Mouse (Mus musculus): Measurements from ENCODE around the gene Utp3. TPM values are rescaled to one million over a fixed set of nuclear protein-coding genes. Genes with fewer than 3 reads are reported as not detected.

Gene Utp3
- polyA plus RNA-seq, 1 experiment from 2014 or later: 69.9 TPM

DNA sequence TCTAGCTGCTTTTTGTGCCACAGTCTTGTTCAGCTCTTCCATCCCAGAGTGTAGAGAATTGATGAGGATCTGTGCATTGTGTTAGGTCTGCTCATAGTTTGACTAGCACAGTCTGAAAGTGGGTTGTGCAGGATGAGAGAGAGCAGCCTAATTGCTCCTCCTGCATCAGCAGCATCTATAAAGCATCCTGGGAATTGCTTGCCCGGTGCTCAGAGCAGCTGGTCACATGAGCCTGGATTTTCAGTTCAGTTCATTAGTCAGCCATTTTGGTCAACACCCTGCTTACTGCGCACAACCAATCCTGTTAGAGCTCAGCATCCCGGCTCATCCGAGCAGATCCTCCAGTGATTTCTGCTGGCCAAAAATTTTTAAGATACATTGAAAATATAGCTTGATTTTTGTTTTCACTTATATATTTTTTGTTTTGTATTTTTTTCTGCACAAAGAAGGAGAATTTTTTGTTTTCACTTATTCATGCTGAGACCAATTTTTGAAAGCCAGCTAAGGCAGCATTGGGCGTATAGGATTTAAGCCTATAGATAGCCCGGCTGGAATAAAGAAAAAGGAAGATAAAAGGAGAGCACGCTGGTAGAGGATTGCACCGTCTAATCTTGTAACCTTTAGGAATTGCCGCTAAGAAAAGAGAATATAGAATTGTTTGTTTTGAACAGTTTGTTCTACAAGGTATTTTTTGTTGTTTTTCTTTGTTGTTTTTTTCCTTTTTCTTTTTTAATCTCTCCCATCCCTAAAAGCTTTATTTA, 29.2 kb downstream of the Utp3 start:
- Histone ChIP-seq H3K9ac (ENCODE audit: low read length) (peak overlapping the region; percentile 55), H3K4me1 (ENCODE audit: control insufficient read depth, insufficient read depth, low read length) (peaks cover 22% of the 10 kb centered on the region), H3K9me3 (ENCODE audit: control insufficient read depth, low read length) (no peaks in the 10 kb centered on the region), H3K4me2 (ENCODE audit: low read depth) (peak overlapping the region; percentile 45), H3K27ac (ENCODE audit: low read depth, low read length) (no peak overlapping the region), H3K36me3 (ENCODE audit: control insufficient read depth, insufficient read depth, low read length) (no peaks in the 10 kb centered on the region), H3K4me3 (ENCODE audit: low read depth, low read length) (peak overlapping the region; percentile 48), H3K27me3 (ENCODE audit: control insufficient read depth, insufficient read depth, low read length) (no peaks in the 10 kb centered on the region)
- 55% methylated on average over 9 of the region's 9 CpGs for WGBS
- peak; percentile 93 for ATAC-seq (ENCODE audit: insufficient read depth, low FRiP score, low TSS enrichment)
- peak; percentile 70 for DNase-seq (ENCODE audit: low spot score)

DNA sequence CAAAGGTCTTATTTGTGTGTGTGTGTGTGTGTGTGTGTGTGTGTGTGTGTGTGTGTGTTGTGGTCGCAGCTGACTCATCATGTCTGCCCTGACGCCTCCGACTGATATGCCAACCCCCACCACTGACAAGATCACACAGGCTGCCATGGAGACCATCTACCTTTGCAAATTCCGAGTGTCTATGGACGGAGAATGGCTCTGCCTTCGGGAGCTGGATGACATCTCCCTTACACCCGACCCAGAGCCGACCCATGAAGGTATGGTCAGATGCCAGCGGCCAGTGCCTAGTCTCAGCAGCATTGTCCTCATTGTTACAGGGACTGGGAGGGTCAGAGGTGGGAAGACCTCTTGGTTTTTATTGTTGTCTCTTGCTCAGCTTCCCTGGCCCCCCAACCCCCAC, 29.8 kb downstream of the Utp3 start:
- Histone ChIP-seq H3K9ac (ENCODE audit: low read length) (peak overlapping the region; percentile 55), H3K9me3 (ENCODE audit: control insufficient read depth, low read length) (no peaks in the 10 kb centered on the region), H3K36me3 (ENCODE audit: control insufficient read depth, insufficient read depth, low read length) (no peaks in the 10 kb centered on the region), H3K4me2 (ENCODE audit: low read depth) (peak overlapping the region; percentile 45), H3K27ac (ENCODE audit: low read depth, low read length) (0 out of 2 replicates have a peak overlapping the region, but pooled peaks have one; percentile 34), H3K27me3 (ENCODE audit: control insufficient read depth, insufficient read depth, low read length) (no peaks in the 10 kb centered on the region), H3K4me3 (ENCODE audit: low read depth, low read length) (peak overlapping the region; percentile 48), H3K4me1 (ENCODE audit: control insufficient read depth, insufficient read depth, low read length) (peaks cover 22% of the 10 kb centered on the region)
- 30% methylated on average over 9 of the region's 9 CpGs for WGBS
- DNase-seq (ENCODE audit: low spot score) (peak; percentile 53), ATAC-seq (ENCODE audit: insufficient read depth, low FRiP score, low TSS enrichment) (peak; percentile 69)

DNA sequence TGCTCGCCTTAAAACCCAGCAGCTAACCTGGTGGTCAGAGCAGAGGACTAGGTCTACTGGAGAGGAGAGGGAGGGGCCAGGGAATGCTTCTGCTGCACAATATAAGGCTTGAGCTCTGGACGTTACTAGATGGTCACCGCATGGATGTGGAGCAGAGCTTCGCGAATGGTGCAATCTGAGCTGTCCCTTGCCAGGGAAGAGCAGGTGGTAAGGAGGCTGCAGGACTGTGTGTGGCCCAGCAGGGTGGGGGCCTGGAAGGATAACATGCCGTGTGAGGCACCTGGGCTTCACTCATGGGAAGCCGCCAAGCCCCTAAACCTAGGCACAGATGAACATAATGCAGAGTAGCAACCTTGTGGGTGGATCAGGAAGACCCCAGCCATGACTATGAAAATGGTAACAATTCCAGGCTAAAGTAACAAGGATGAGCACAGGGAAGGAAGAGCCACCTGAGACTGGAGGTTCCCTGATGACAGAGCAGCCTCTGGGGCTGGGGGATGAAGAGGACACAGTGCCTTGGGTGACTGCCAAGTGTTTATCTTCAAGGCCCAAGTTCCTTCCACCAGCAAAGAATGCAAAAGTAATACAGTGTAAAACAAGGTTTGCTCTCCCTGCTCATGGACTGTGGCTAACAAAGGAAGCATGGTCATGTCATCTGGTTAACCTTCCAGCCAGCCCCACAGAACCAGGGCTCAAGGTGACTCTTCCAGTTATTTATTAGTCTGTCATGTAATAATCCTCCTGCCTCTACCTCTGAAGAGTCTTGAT, 32.3 kb downstream of the Utp3 start:
- peak overlapping the region; percentile 22; the same call in 1 of the 2 replicates for H3K9ac ChIP-seq (ENCODE audit: low read length)
- 0 out of 2 replicates have a peak overlapping the region, but pooled peaks have one; percentile 27 for H3K27ac ChIP-seq (ENCODE audit: low read depth, low read length)
- H3K4me3 ChIP-seq (ENCODE audit: low read depth, low read length): peak overlapping the region; percentile 48
- peaks cover 22% of the 10 kb centered on the region for H3K4me1 ChIP-seq (ENCODE audit: control insufficient read depth, insufficient read depth, low read length)
- ATAC-seq (ENCODE audit: insufficient read depth, low FRiP score, low TSS enrichment) (no peak), DNase-seq (ENCODE audit: low spot score) (no peak)
- H3K4me2 ChIP-seq (ENCODE audit: low read depth): peak overlapping the region; percentile 45
- H3K27me3 ChIP-seq (ENCODE audit: control insufficient read depth, insufficient read depth, low read length): no peaks in the 10 kb centered on the region
- no peaks in the 10 kb centered on the region for H3K9me3 ChIP-seq (ENCODE audit: control insufficient read depth, low read length)
- 69% methylated on average over 7 of the region's 7 CpGs for WGBS
- no peaks in the 10 kb centered on the region for H3K36me3 ChIP-seq (ENCODE audit: control insufficient read depth, insufficient read depth, low read length)

DNA sequence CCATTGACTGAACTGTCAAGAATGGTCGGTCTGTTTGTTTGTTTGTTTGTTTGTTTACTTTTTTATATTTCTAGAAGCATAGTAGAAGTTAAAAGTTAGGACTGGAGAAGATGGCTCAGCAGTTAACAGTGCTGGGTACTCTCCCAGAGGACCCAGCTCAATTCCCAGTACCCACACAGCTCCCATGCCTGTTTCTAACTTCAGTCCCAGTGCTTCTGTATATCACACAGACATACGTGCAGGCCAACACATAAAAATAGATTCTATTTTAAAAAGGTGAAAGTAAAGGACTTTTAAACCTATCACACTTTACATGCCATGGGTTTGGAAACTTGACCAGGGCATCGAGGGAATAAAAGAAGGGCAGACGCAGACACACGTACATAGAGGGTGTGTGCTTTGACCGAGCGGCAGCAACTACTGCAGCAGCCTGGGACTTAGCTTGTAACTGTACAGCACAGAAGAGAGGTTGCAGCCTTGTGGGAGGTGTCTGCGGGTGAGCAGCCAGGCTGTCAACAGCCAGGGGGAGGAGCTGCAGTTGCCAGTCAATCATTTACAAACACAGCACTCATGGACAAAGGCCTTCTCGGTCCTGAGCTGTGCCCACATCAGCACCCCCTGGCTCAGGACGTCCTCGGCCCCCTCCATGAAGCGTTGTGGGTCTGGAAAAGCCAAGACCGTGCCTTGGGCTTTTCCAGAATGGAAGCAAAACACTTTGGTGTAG, 33.1 kb downstream of the Utp3 start:
- Histone ChIP-seq H3K9ac (ENCODE audit: low read length) (no peak overlapping the region), H3K9me3 (ENCODE audit: control insufficient read depth, low read length) (no peaks in the 10 kb centered on the region), H3K27ac (ENCODE audit: low read depth, low read length) (no peak overlapping the region), H3K4me1 (ENCODE audit: control insufficient read depth, insufficient read depth, low read length) (peaks cover 22% of the 10 kb centered on the region), H3K4me3 (ENCODE audit: low read depth, low read length) (0 out of 2 replicates have a peak overlapping the region, but pooled peaks have one; percentile 0), H3K4me2 (ENCODE audit: low read depth) (peak overlapping the region; percentile 45), H3K27me3 (ENCODE audit: control insufficient read depth, insufficient read depth, low read length) (no peaks in the 10 kb centered on the region), H3K36me3 (ENCODE audit: control insufficient read depth, insufficient read depth, low read length) (no peaks in the 10 kb centered on the region)
- 34% methylated on average over 13 of the region's 13 CpGs for WGBS
- peak; percentile 26; the same call in 1 of the 2 replicates for ATAC-seq (ENCODE audit: insufficient read depth, low FRiP score, low TSS enrichment)
- no peak for DNase-seq (ENCODE audit: low spot score)

DNA sequence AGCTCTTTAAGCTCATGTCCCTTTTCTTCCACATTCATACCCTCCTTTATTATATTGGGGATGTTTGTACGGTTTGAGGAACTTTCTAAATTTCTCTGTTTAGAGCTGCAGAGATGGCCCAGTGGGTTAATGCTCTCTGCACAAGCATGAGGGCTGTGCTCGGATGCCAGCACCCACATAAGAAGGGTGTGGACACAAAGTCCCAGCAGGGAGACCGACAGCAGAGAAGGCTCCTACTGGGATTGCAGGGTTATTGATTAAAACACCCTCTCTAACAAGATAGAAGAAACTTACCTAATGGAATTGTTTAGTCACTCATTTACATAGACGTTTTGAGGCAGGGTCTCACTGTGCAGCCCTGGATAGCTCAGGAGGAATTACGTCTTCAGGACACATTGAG, 34.2 kb downstream of the Utp3 start:
- WGBS: 52% methylated on average over 5 of the region's 5 CpGs
- no peak for DNase-seq (ENCODE audit: low spot score)

DNA sequence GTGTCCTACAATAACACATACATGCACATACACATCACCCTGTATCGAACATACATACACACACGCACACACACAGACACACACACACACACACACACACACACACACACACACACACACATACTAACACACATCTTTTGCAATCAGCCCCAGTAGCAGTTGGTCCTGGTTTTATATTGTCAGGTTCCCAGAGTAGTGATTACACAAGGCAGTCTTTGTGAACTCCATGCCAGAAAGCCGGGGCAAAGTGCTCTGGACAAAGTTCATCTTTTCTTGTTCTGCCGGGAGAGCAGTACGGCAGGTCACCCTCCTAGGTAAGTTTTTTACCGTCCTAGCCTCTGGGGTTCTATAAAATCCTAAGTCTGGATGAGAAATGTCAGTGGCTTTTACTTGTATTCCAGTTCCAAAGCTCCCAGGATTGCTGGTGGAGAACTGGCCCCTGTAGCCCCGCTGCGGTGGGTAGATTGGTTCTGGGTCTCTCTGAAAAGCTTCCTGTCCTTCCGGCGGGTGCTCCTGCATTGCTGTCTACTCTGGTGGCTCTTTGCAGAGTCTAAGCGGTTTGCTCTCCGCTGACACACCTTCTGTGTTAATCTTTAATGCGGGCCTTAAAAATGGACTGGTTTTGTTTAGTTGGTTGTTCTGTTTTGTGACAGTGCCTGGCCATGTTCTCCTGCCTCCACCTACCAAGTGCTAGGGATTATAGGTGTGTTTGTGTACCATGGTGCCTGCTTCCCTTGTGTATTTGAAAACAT, 39.3 kb downstream of the Utp3 start:
- Histone ChIP-seq H3K9me3 (ENCODE audit: control insufficient read depth, low read length) (no peaks in the 10 kb centered on the region), H3K36me3 (ENCODE audit: control insufficient read depth, insufficient read depth, low read length) (no peaks in the 10 kb centered on the region), H3K27ac (ENCODE audit: low read depth, low read length) (no peak overlapping the region), H3K27me3 (ENCODE audit: control insufficient read depth, insufficient read depth, low read length) (no peaks in the 10 kb centered on the region), H3K4me2 (ENCODE audit: low read depth) (no peak overlapping the region), H3K4me3 (ENCODE audit: low read depth, low read length) (no peak overlapping the region), H3K4me1 (ENCODE audit: control insufficient read depth, insufficient read depth, low read length) (no peaks in the 10 kb centered on the region), H3K9ac (ENCODE audit: low read length) (no peak overlapping the region)
- no peak for ATAC-seq (ENCODE audit: insufficient read depth, low FRiP score, low TSS enrichment)
- DNase-seq (ENCODE audit: low spot score): no peak
- 94% methylated on average over 13 of the region's 13 CpGs for WGBS

More for the DNA sequence above, 34.2 kb downstream of the Utp3 start:
- H3K27me3 ChIP-seq (ENCODE audit: control insufficient read depth, insufficient read depth, low read length): no peaks in the 10 kb centered on the region
- no peak overlapping the region for H3K9ac ChIP-seq (ENCODE audit: low read length)
- H3K27ac ChIP-seq (ENCODE audit: low read depth, low read length): no peak overlapping the region
- no peaks in the 10 kb centered on the region for H3K36me3 ChIP-seq (ENCODE audit: control insufficient read depth, insufficient read depth, low read length)
- H3K9me3 ChIP-seq (ENCODE audit: control insufficient read depth, low read length): no peaks in the 10 kb centered on the region
- no peak overlapping the region for H3K4me3 ChIP-seq (ENCODE audit: low read depth, low read length)
- no peak overlapping the region for H3K4me2 ChIP-seq (ENCODE audit: low read depth)
- peaks cover 22% of the 10 kb centered on the region for H3K4me1 ChIP-seq (ENCODE audit: control insufficient read depth, insufficient read depth, low read length)
- no peak for ATAC-seq (ENCODE audit: insufficient read depth, low FRiP score, low TSS enrichment)

DNA sequence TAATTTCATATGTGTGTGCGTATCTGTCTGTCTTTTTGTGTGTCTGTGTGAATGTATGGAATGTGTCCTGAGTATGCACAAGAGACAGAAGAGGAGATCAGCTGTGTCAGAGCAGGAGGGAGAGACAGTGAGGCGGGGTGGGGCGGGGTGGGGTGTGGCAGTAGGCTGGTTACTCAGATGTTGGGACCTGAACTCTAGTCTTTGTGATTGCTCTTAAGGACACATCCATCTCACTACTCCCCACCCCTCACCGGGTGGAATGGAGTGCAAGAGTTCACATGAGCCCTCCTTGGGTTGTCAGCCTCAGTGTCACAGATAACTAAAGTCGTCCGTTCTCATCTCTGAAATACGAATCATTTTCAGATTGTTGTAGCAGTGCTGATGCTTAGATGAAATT, 39.9 kb downstream of the Utp3 start:
- H3K4me1 ChIP-seq (ENCODE audit: control insufficient read depth, insufficient read depth, low read length): no peaks in the 10 kb centered on the region
- H3K36me3 ChIP-seq (ENCODE audit: control insufficient read depth, insufficient read depth, low read length): no peaks in the 10 kb centered on the region
- DNase-seq (ENCODE audit: low spot score) (no peak), ATAC-seq (ENCODE audit: insufficient read depth, low FRiP score, low TSS enrichment) (no peak)
- no peak overlapping the region for H3K9ac ChIP-seq (ENCODE audit: low read length)
- no peak overlapping the region for H3K27ac ChIP-seq (ENCODE audit: low read depth, low read length)
- 86% methylated on average over 7 of the region's 7 CpGs for whole genome bisulfite sequencing
- no peak overlapping the region for H3K4me3 ChIP-seq (ENCODE audit: low read depth, low read length)
- no peak overlapping the region for H3K4me2 ChIP-seq (ENCODE audit: low read depth)
- no peaks in the 10 kb centered on the region for H3K9me3 ChIP-seq (ENCODE audit: control insufficient read depth, low read length)
- H3K27me3 ChIP-seq (ENCODE audit: control insufficient read depth, insufficient read depth, low read length): no peaks in the 10 kb centered on the region
